Mouse (Mus musculus) limb, embryonic 11.5 days (tissue): ENCODE measurements around the gene Kbtbd13. TPM values are rescaled to one million over a fixed set of nuclear protein-coding genes. Genes with fewer than 3 reads are reported as not detected.

Experiments
- polyA plus RNA-seq: library from polyadenylated mRNA; unstranded; fragments of >200 nt; fragmentation: Nextera tagmentation; extraction: Ambion mirVana; gene quantifications from 2 replicates; pipeline ENCODE4 v1.2.1, GENCODE M21; 2014

Gene Kbtbd13
- polyA plus RNA-seq, 1 experiment from 2014 or later = 0.64 TPM

Other genes starting within 250 kb of the Kbtbd13 start
- gene Parp16, start 196.3 kb downstream of the Kbtbd13 start, polyA plus RNA-seq = 7.2 and 8.2 TPM in 2 replicates
- 0.11 TPM in 2 replicates for gene Cilp, start 126.5 kb downstream of the Kbtbd13 start, polyA plus RNA-seq
- gene Clpx, start 97.4 kb downstream of the Kbtbd13 start, polyA plus RNA-seq = 54.1 and 59.1 TPM in 2 replicates
- 16.8 and 17.7 TPM in 2 replicates for gene Pdcd7, start 45.5 kb downstream of the Kbtbd13 start, polyA plus RNA-seq
- gene Ubap1l, start 30.6 kb downstream of the Kbtbd13 start, polyA plus RNA-seq = 0.47 and 0.96 TPM in 2 replicates
- 7.5 and 9.7 TPM in 2 replicates for gene Rasl12, start 6.9 kb upstream of the Kbtbd13 start, polyA plus RNA-seq
- not detected in 2 replicates for gene Slc51b, start 31.3 kb upstream of the Kbtbd13 start, polyA plus RNA-seq
- 20.1 and 21.1 TPM in 2 replicates for gene Mtfmt, start 44.1 kb upstream of the Kbtbd13 start, polyA plus RNA-seq
- 114 and 121 TPM in 2 replicates for gene Spg21, start 69.3 kb upstream of the Kbtbd13 start, polyA plus RNA-seq
- not detected in 2 replicates for gene Ankdd1a, start 128.5 kb upstream of the Kbtbd13 start, polyA plus RNA-seq
- gene Plekho2, start 188.4 kb upstream of the Kbtbd13 start, polyA plus RNA-seq = 12.2 and 12.5 TPM in 2 replicates
- gene Pif1, start 195.5 kb upstream of the Kbtbd13 start, polyA plus RNA-seq = 13.3 and 15.0 TPM in 2 replicates
- gene Rbpms2, start 238.0 kb upstream of the Kbtbd13 start, polyA plus RNA-seq = 29.7 and 31.5 TPM in 2 replicates